Mouse (Mus musculus): Measurements from ENCODE around the gene Cass4. TPM values are rescaled to one million over a fixed set of nuclear protein-coding genes. Genes with fewer than 3 reads are reported as not detected.
A peak's percentile ranks its signal among the peaks of the same experiment; 100 is the strongest.

Cass4 gene
- polyA plus RNA-seq, 1 experiment from 2014 or later = 0.29 TPM

GRCm38 (mm10) chr2:172363176-172363575 lies 30.4 kb upstream of the Cass4 start:
- Histone ChIP-seq H3K9me3 (ENCODE audit: control insufficient read depth) (no peaks in the 10 kb centered on the region), H3K36me3 (ENCODE audit: control insufficient read depth, insufficient read depth) (peaks cover 75% of the 10 kb centered on the region), H3K4me2 (replicated peaks; ENCODE audit: low read depth) (no peak overlapping the region), H3K27me3 (replicated peaks; ENCODE audit: control insufficient read depth, insufficient read depth, low read length) (no peaks in the 10 kb centered on the region), H3K27ac (ENCODE audit: low read depth, low read length) (no peak overlapping the region), H3K4me3 (ENCODE audit: low read depth, low read length) (no peak overlapping the region), H3K4me1 (replicated peaks; ENCODE audit: control insufficient read depth, insufficient read depth, low read length) (no peaks in the 10 kb centered on the region), H3K9ac (ENCODE audit: low read depth, low read length) (no peak overlapping the region)
- 87% methylated on average over 7 of the region's 7 CpGs for WGBS
- no peak for ATAC-seq
- no peak for TF ChIP-seq CTCF (IDR thresholded peaks at IDR 0.05; ENCODE audit: low read depth)

- no peak for TF ChIP-seq CTCF (IDR thresholded peaks at IDR 0.05; ENCODE audit: low read depth)
- peak within 1 kb of the TSS; percentile 95 for H3K4me3 ChIP-seq (ENCODE audit: low read depth, low read length)
- H3K27me3 ChIP-seq (replicated peaks; ENCODE audit: control insufficient read depth, insufficient read depth, low read length) = no peaks in the 10 kb centered on the region
- no peaks in the 10 kb centered on the region for H3K4me1 ChIP-seq (replicated peaks; ENCODE audit: control insufficient read depth, insufficient read depth, low read length)
- peaks cover 45% of the 10 kb centered on the region for H3K36me3 ChIP-seq (ENCODE audit: control insufficient read depth, insufficient read depth)
- peak; percentile 99 for ATAC-seq
- peak within 1 kb of the TSS; percentile 87 for H3K9ac ChIP-seq (ENCODE audit: low read depth, low read length)
- WGBS = under 1% methylated on average over 66 of the region's 66 CpGs
- no peaks in the 10 kb centered on the region for H3K9me3 ChIP-seq (ENCODE audit: control insufficient read depth)
- H3K27ac ChIP-seq (ENCODE audit: low read depth, low read length) = peak within 1 kb of the TSS; percentile 75
- H3K4me2 ChIP-seq (replicated peaks; ENCODE audit: low read depth) = peak within 1 kb of the TSS; percentile 84
Observed at GRCm38 (mm10) chr2:172370411-172371223, 23.0 kb upstream of the Cass4 start, which contains the start of the genes Aurka and Cstf1. TSS of gene Aurka (minus strand) at chr2:172370535. TSS of gene Cstf1 (plus strand) at chr2:172370681.

DNA sequence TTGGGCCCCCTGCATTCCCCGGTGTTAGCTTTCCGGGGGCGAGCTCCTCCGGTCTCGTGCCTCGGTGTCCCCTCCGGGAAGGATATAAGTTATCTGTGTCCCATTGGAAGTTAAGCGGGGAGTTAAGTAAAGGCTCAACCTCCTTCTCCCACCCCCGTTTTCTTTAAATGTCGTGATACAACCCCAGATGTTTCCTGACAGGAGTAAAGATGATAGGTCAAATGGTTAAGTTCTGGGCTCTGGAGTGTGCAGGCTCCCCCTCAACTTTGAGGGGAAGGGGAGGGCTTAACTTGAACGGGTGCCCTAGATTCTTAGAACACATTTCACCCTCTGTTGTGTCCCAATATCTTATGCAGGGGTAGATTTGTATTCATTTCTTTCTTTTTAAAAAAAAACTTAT lies 22.3 kb upstream of the Cass4 start:
- Histone ChIP-seq H3K4me1 (replicated peaks; ENCODE audit: control insufficient read depth, insufficient read depth, low read length) (no peaks in the 10 kb centered on the region), H3K36me3 (ENCODE audit: control insufficient read depth, insufficient read depth) (peaks cover 45% of the 10 kb centered on the region), H3K4me3 (ENCODE audit: low read depth, low read length) (peak overlapping the region; percentile 95), H3K9me3 (ENCODE audit: control insufficient read depth) (no peaks in the 10 kb centered on the region), H3K9ac (ENCODE audit: low read depth, low read length) (peak overlapping the region; percentile 87), H3K27ac (ENCODE audit: low read depth, low read length) (0 out of 2 replicates have a peak overlapping the region, but pooled peaks have one; percentile 75), H3K27me3 (replicated peaks; ENCODE audit: control insufficient read depth, insufficient read depth, low read length) (no peaks in the 10 kb centered on the region), H3K4me2 (replicated peaks; ENCODE audit: low read depth) (peak overlapping the region; percentile 84)
- ATAC-seq = no peak
- under 1% methylated on average over 11 of the region's 11 CpGs for WGBS
- no peak for TF ChIP-seq CTCF (IDR thresholded peaks at IDR 0.05; ENCODE audit: low read depth)

- no peak overlapping the region for H3K4me3 ChIP-seq (ENCODE audit: low read depth, low read length)
- H3K4me1 ChIP-seq (replicated peaks; ENCODE audit: control insufficient read depth, insufficient read depth, low read length) = no peaks in the 10 kb centered on the region
- TF ChIP-seq CTCF (IDR thresholded peaks at IDR 0.05; ENCODE audit: low read depth) = no peak
- 90% methylated on average over 4 of the region's 4 CpGs for WGBS
- H3K4me2 ChIP-seq (replicated peaks; ENCODE audit: low read depth) = no peak overlapping the region
- H3K27ac ChIP-seq (ENCODE audit: low read depth, low read length) = no peak overlapping the region
- H3K9ac ChIP-seq (ENCODE audit: low read depth, low read length) = no peak overlapping the region
- no peaks in the 10 kb centered on the region for H3K27me3 ChIP-seq (replicated peaks; ENCODE audit: control insufficient read depth, insufficient read depth, low read length)
- H3K9me3 ChIP-seq (ENCODE audit: control insufficient read depth) = no peaks in the 10 kb centered on the region
- no peak for ATAC-seq
- H3K36me3 ChIP-seq (ENCODE audit: control insufficient read depth, insufficient read depth) = peaks cover 85% of the 10 kb centered on the region
Observed at GRCm38 (mm10) chr2:172376551-172376950, 17.0 kb upstream of the Cass4 start.

DNA sequence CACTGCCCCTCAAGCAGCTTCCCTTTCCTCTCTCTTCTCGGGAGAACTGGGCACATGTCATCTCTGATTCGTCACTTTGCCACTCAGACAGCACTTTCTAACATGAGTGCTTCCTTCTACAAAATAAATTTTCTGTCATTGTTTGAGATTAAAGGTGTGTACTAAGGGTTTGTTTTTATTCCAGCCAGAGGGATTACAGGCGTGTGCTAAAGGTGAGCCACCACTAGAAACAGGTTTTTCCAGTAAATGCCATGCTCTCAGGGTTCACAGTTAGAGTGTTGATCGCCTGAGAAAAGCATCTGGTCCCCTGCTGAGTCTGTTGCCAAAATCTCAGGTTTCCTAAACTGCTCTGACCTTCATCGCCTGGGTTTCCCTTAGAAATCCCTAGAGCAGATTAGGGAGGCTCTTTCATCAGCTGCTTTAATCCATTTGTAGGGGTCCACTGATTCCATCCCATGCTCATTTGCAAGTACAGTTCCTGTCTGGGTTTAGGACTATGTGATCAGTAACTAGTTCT lies 16.5 kb upstream of the Cass4 start:
- no peak overlapping the region for H3K4me3 ChIP-seq (ENCODE audit: low read depth, low read length)
- no peak for TF ChIP-seq CTCF (IDR thresholded peaks at IDR 0.05; ENCODE audit: low read depth)
- H3K4me2 ChIP-seq (replicated peaks; ENCODE audit: low read depth) = no peak overlapping the region
- ATAC-seq = no peak
- 52% methylated on average over 5 of the region's 5 CpGs for WGBS
- no peak overlapping the region for H3K27ac ChIP-seq (ENCODE audit: low read depth, low read length)
- no peaks in the 10 kb centered on the region for H3K9me3 ChIP-seq (ENCODE audit: control insufficient read depth)
- peaks cover 88% of the 10 kb centered on the region for H3K36me3 ChIP-seq (ENCODE audit: control insufficient read depth, insufficient read depth)
- no peaks in the 10 kb centered on the region for H3K4me1 ChIP-seq (replicated peaks; ENCODE audit: control insufficient read depth, insufficient read depth, low read length)
- H3K9ac ChIP-seq (ENCODE audit: low read depth, low read length) = no peak overlapping the region
- H3K27me3 ChIP-seq (replicated peaks; ENCODE audit: control insufficient read depth, insufficient read depth, low read length) = no peaks in the 10 kb centered on the region

DNA sequence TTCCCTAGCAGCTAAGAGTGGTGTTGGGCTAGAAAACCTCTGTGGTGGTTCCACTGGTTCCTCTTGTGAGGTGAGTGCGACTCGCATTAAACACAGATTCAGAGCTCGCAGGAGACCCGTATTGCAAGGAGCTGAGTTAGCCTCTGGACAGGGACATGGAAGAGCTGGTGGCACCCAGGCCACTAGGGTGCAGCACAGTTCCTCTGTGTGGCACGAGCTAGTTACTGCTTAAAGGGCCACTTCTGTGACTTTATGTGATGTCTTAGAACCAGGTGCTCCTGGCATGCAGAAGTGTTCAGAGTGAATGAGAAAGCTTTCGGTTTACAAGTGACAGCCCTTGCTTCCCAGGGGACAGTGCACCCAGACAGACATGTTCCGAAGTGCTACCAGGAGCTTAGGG lies 15.3 kb upstream of the Cass4 start:
- H3K36me3 ChIP-seq (ENCODE audit: control insufficient read depth, insufficient read depth) = peaks cover 86% of the 10 kb centered on the region
- 74% methylated on average over 7 of the region's 7 CpGs for WGBS

More for the DNA sequence above, 15.3 kb upstream of the Cass4 start:
- Histone ChIP-seq H3K9ac (ENCODE audit: low read depth, low read length) (no peak overlapping the region), H3K27me3 (replicated peaks; ENCODE audit: control insufficient read depth, insufficient read depth, low read length) (no peaks in the 10 kb centered on the region), H3K9me3 (ENCODE audit: control insufficient read depth) (no peaks in the 10 kb centered on the region), H3K27ac (ENCODE audit: low read depth, low read length) (no peak overlapping the region), H3K4me1 (replicated peaks; ENCODE audit: control insufficient read depth, insufficient read depth, low read length) (no peaks in the 10 kb centered on the region), H3K4me3 (ENCODE audit: low read depth, low read length) (no peak overlapping the region), H3K4me2 (replicated peaks; ENCODE audit: low read depth) (no peak overlapping the region)
- peak; percentile 75 for TF ChIP-seq CTCF (IDR thresholded peaks at IDR 0.05; ENCODE audit: low read depth)
- no peak for ATAC-seq

Measured in intestine, postnatal 0 days (tissue).